Mouse (Mus musculus) inflammation-experienced regulatory T-cells (primary cell): Measurements from ENCODE around the gene Trim60. TPM values are rescaled to one million over a fixed set of nuclear protein-coding genes. Genes with fewer than 3 reads are reported as not detected.

Experiments used
- polyA plus RNA-seq, 2 experiments: library from polyadenylated mRNA; unstranded; fragments of 100-300 nt; shearing (Covaris generic); gene quantifications; one replicate each; pipeline ENCODE4 v1.2.1; 2017

The Trim60 gene
- polyA plus RNA-seq: under 1 TPM; 0.10 to 0.59 TPM

DNA sequence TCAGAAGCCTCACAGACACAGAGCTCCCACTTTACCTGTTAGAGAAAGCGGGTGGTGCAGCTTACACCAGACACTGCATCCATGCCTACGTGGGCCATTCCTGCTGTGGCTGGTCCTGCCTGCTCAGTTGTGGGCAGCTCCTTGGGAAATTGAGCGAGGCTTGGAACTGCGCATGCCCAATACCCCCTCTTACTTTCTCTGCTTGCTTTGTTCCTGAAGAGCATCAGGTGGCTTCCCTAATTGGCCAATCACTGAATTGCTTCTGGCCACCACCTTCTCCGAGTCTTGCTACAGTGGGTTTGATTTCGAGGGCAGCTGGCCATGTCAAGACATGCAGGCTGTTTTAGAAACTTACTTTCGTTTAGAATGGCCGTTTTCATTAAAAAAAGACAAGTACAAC is at the start of gene Trim60, which contains the start of gene Trim61:
Gene Trim60 (minus strand): TSS at position 162 of the 400 bp plus-strand sequence.
Gene Trim61 (minus strand): TSS at position 101 of the 400 bp plus-strand sequence.

DNA sequence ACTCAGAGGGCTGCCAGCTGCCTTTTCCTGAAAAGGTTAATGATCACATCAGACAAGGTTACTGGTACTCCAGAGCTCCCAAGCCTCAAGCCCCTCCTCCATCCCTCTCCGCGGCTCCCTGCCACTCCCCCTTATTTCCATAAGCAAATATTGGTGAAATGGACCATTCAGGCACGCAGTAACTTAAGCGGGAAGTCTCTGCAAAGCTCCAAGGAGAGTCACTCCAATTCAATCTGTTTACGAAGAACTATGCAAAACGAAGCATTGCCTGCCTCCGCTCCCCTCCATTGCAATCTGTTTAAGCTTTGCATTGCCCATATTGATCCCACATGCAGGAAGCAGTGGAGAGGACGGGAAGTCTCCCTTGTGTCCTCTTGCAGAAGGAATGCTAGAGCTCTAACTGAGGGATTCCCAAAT is 18.7 kb upstream of the Trim60 start, which contains the start of gene Apela:
Gene Apela (minus strand): TSS at position 220 of the 417 bp plus-strand sequence.

GRCm38 (mm10) chr8:64987731-64988130 is 30.7 kb downstream of the Trim60 start, which contains the start of gene Trim75:
Gene Trim75, minus strand, starts transcription at chr8:64987831.

Other genes starting within 250 kb of the Trim60 start
- 10 to 100 TPM; 16.4 to 21.2 TPM for gene Klhl2, start 168.6 kb downstream of the Trim60 start, polyA plus RNA-seq
- 10 to 100 TPM; 83.6 to 94.8 TPM for gene Tmem192, start 71.4 kb downstream of the Trim60 start, polyA plus RNA-seq
- gene Trim75, start 30.8 kb downstream of the Trim60 start, polyA plus RNA-seq: 1 to 10 TPM in 1 of 2 experiments, under 1 TPM in 1; 0.24 to 1.2 TPM
- gene Trim61, start 61 bp downstream of the Trim60 start, polyA plus RNA-seq: under 1 TPM in 1 of 2 experiments, not detected in 1; 0.11 TPM
- not detected for gene Apela, start 18.8 kb upstream of the Trim60 start, polyA plus RNA-seq
- gene Gm10663, start 56.4 kb upstream of the Trim60 start, polyA plus RNA-seq: not detected
- 1 to 10 TPM in 1 of 2 experiments, under 1 TPM in 1; 0.24 to 1.1 TPM for gene BC030870, start 111.0 kb upstream of the Trim60 start, polyA plus RNA-seq